Comparison of ENCODE assay signal across 9 mouse cellular contexts in genomic region chr5:111423011-111423410, GRCm38 (mm10). TPM values are rescaled to one million over a fixed set of nuclear protein-coding genes. Genes with fewer than 3 reads are reported as not detected.
DNase-seq lines count a peak whose midpoint lies in the region; ATAC-seq and TF ChIP-seq lines count a peak whose summit lies in the region.
"Had no signal": no experiment of that assay in that cellular context is flagged by ENCODE, and none has a peak within 500 bp of the region (broad histone marks: within the 10 kb centered on the region; RNA-seq: fewer than 3 reads in every experiment).

No protein-coding gene starts in this region.

- no peak for DNase-seq in intestine, embryonic 14.5 days (ENCODE audit: low spot score)
- peak; percentile 53 for DNase-seq in hindbrain, embryonic 10.5 days (ENCODE audit: low spot score)
- DNase-seq in frontal cortex, postnatal 25 days (ENCODE audit: low spot score in 2 of 2): no peak
- no peak for DNase-seq in yolk sac, embryonic 10.5 days (ENCODE audit: low spot score)
- DNase-seq in lung, postnatal 10 days: no peak
- DNase-seq: right cerebral cortex, adult 18-20 months had no signal

- peak overlapping the region; percentile 86 for H3K4me2 ChIP-seq in intestine, embryonic 14.5 days (ENCODE audit: low read length)
- H3K4me2 ChIP-seq in intestine, postnatal 0 days (replicated peaks; ENCODE audit: low read depth): no peak overlapping the region
- H3K4me2 ChIP-seq in embryonic facial prominence, embryonic 12.5 days (replicated peaks): peak overlapping the region; percentile 91
- H3K4me2 ChIP-seq in midbrain, embryonic 13.5 days (replicated peaks): peak overlapping the region; percentile 100

- peaks cover 13% of the 10 kb centered on the region for H3K27me3 ChIP-seq in intestine, embryonic 14.5 days (replicated peaks; ENCODE audit: control insufficient read depth, insufficient read depth, low read length)
- peaks cover 34% of the 10 kb centered on the region for H3K27me3 ChIP-seq in intestine, postnatal 0 days (replicated peaks; ENCODE audit: control insufficient read depth, insufficient read depth, low read length)
- H3K27me3 ChIP-seq in embryonic facial prominence, embryonic 12.5 days: no peaks in the 10 kb centered on the region
- H3K27me3 ChIP-seq in hindbrain, embryonic 10.5 days (ENCODE audit: insufficient read depth, poor library complexity, severe bottlenecking): peaks cover 7% of the 10 kb centered on the region; the same call in 1 of the 2 replicates
- no peaks in the 10 kb centered on the region for H3K27me3 ChIP-seq in midbrain, embryonic 13.5 days

- no peak for ATAC-seq in intestine, embryonic 14.5 days (replicated peaks; ENCODE audit: low FRiP score, low TSS enrichment, low read depth)
- no peak for ATAC-seq in intestine, postnatal 0 days
- ATAC-seq in embryonic facial prominence, embryonic 12.5 days (ENCODE audit: insufficient number of reproducible peaks, insufficient read depth, low FRiP score, low TSS enrichment): no peak
- no peak for ATAC-seq in midbrain, embryonic 13.5 days

- H3K9ac ChIP-seq in intestine, embryonic 14.5 days (ENCODE audit: low read length): no peak overlapping the region
- no peak overlapping the region for H3K9ac ChIP-seq in intestine, postnatal 0 days (ENCODE audit: low read depth, low read length)
- H3K9ac ChIP-seq in embryonic facial prominence, embryonic 12.5 days: peak overlapping the region; percentile 100
- peak overlapping the region; percentile 100 for H3K9ac ChIP-seq in midbrain, embryonic 13.5 days (replicated peaks)

- peaks cover 33% of the 10 kb centered on the region for H3K36me3 ChIP-seq in intestine, embryonic 14.5 days (ENCODE audit: control insufficient read depth, insufficient read depth, low read length)
- no peaks in the 10 kb centered on the region for H3K36me3 ChIP-seq in intestine, postnatal 0 days (ENCODE audit: control insufficient read depth, insufficient read depth)
- H3K36me3 ChIP-seq in embryonic facial prominence, embryonic 12.5 days: peaks cover 74% of the 10 kb centered on the region
- peaks cover 98% of the 10 kb centered on the region for H3K36me3 ChIP-seq in hindbrain, embryonic 10.5 days
- peaks cover 53% of the 10 kb centered on the region for H3K36me3 ChIP-seq in midbrain, embryonic 13.5 days

- no peak overlapping the region for H3K27ac ChIP-seq in intestine, embryonic 14.5 days (ENCODE audit: low read depth)
- H3K27ac ChIP-seq in intestine, postnatal 0 days (ENCODE audit: low read depth, low read length): no peak overlapping the region
- peak overlapping the region; percentile 14; the same call in 1 of the 2 replicates for H3K27ac ChIP-seq in embryonic facial prominence, embryonic 12.5 days
- peak overlapping the region; percentile 99 for H3K27ac ChIP-seq in hindbrain, embryonic 10.5 days
- H3K27ac ChIP-seq in midbrain, embryonic 13.5 days: peak overlapping the region; percentile 97

- no peaks in the 10 kb centered on the region for H3K9me3 ChIP-seq in intestine, embryonic 14.5 days (ENCODE audit: control insufficient read depth, low read length)
- no peaks in the 10 kb centered on the region for H3K9me3 ChIP-seq in intestine, postnatal 0 days (ENCODE audit: control insufficient read depth)
- no peaks in the 10 kb centered on the region for H3K9me3 ChIP-seq in embryonic facial prominence, embryonic 12.5 days
- no peaks in the 10 kb centered on the region for H3K9me3 ChIP-seq in hindbrain, embryonic 10.5 days
- H3K9me3 ChIP-seq in midbrain, embryonic 13.5 days: no peaks in the 10 kb centered on the region

- 0 out of 2 replicates have a peak overlapping the region, but pooled peaks have one; percentile 1 for H3K4me3 ChIP-seq in intestine, embryonic 14.5 days (ENCODE audit: low read depth, low read length)
- H3K4me3 ChIP-seq in intestine, postnatal 0 days (ENCODE audit: low read depth, low read length): no peak overlapping the region
- H3K4me3 ChIP-seq in embryonic facial prominence, embryonic 12.5 days: peak overlapping the region; percentile 95
- H3K4me3 ChIP-seq in hindbrain, embryonic 10.5 days: peak overlapping the region; percentile 99
- peak overlapping the region; percentile 97 for H3K4me3 ChIP-seq in midbrain, embryonic 13.5 days (replicated peaks)

- 73% methylated on average over 10 of the region's 10 CpGs for WGBS in intestine, embryonic 14.5 days
- WGBS in intestine, postnatal 0 days: 85% methylated on average over 10 of the region's 10 CpGs
- 42% methylated on average over 10 of the region's 10 CpGs for WGBS in embryonic facial prominence, embryonic 12.5 days
- 33% methylated on average over 10 of the region's 10 CpGs for WGBS in hindbrain, embryonic 10.5 days
- 14% methylated on average over 10 of the region's 10 CpGs for WGBS in midbrain, embryonic 13.5 days

- no peak for TF ChIP-seq CTCF in intestine, postnatal 0 days (IDR thresholded peaks at IDR 0.05; ENCODE audit: low read depth)

- H3K4me1 ChIP-seq in intestine, embryonic 14.5 days (replicated peaks; ENCODE audit: control insufficient read depth, insufficient read depth, low read length): peaks cover 67% of the 10 kb centered on the region
- no peaks in the 10 kb centered on the region for H3K4me1 ChIP-seq in intestine, postnatal 0 days (replicated peaks; ENCODE audit: control insufficient read depth, insufficient read depth, low read length)
- peaks cover 91% of the 10 kb centered on the region for H3K4me1 ChIP-seq in embryonic facial prominence, embryonic 12.5 days
- peaks cover 96% of the 10 kb centered on the region for H3K4me1 ChIP-seq in hindbrain, embryonic 10.5 days (replicated peaks)
- H3K4me1 ChIP-seq in midbrain, embryonic 13.5 days (replicated peaks): peaks cover 92% of the 10 kb centered on the region

RNA-seq across cellular contexts. Expression of gene Mn1, which starts 5.8 kb away (rescaled TPM):
- polyA plus RNA-seq in intestine, embryonic 14.5 days (2014; fragmentation: Nextera tagmentation; extraction: Ambion mirVana): 10.9 and 11.7 TPM in 2 replicates
- 2.8 and 3.1 TPM in 2 replicates for polyA plus RNA-seq in intestine, postnatal 0 days (2015; fragmentation: Nextera tagmentation; extraction: Ambion mirVana)
- 57.8 and 58.3 TPM in 2 replicates for polyA plus RNA-seq in embryonic facial prominence, embryonic 12.5 days (2016; fragmentation: Nextera tagmentation; extraction: Ambion mirVana)
- 55.9 and 65.1 TPM in 2 replicates for polyA plus RNA-seq in hindbrain, embryonic 10.5 days (2016; fragmentation: Nextera tagmentation; extraction: Ambion mirVana)
- 60.2 and 73.1 TPM in 2 replicates for polyA plus RNA-seq in midbrain, embryonic 13.5 days (2015; fragmentation: Nextera tagmentation; extraction: Ambion mirVana)

Comparison
In these comparisons a context has a peak if more than half of its experiments do, and no peak if none do; other contexts are left out.
1. H3K27ac ChIP-seq: peak in embryonic facial prominence, embryonic 12.5 days (single experiment), hindbrain, embryonic 10.5 days (single experiment) and midbrain, embryonic 13.5 days (single experiment); none in intestine, embryonic 14.5 days (single experiment) and intestine, postnatal 0 days (single experiment).
2. H3K9ac ChIP-seq: peak in embryonic facial prominence, embryonic 12.5 days (single experiment) and midbrain, embryonic 13.5 days (single experiment); none in intestine, embryonic 14.5 days (single experiment) and intestine, postnatal 0 days (single experiment).